15 mouse cellular contexts compared by ENCODE assay signal in genomic region chr1:21097001-21097989, GRCm38 (mm10). TPM values are rescaled to one million over a fixed set of nuclear protein-coding genes. Genes with fewer than 3 reads are reported as not detected.
DNase-seq lines count a peak whose midpoint lies in the region; TF ChIP-seq lines count a peak whose summit lies in the region.
"Had no signal": no experiment of that assay in that cellular context is flagged by ENCODE, and none has a peak within 500 bp of the region (broad histone marks: within the 10 kb centered on the region; RNA-seq: fewer than 3 reads in every experiment).

No protein-coding gene starts in this region.

- peaks cover 2% of the 10 kb centered on the region; the same call in 1 of the 2 replicates for H3K4me1 ChIP-seq in heart, adult 2 months (ENCODE audit: control insufficient read depth, insufficient read depth, low read length)

- no peak for TF ChIP-seq CTCF in heart, adult 2 months (IDR thresholded peaks at IDR 0.05)

- no peaks in the 10 kb centered on the region for H3K27me3 ChIP-seq in heart, adult 2 months (ENCODE audit: control insufficient read depth, insufficient read depth, low read length)
- H3K27me3 ChIP-seq: liver, embryonic 13.5 days; neural tube, embryonic 13.5 days had no signal

- peak; percentile 57 to 62 for DNase-seq in cerebellum, postnatal 10 days
- DNase-seq in cerebellum, adult 11 months, result no peak
- DNase-seq in heart, adult 2 months, result peak; percentile 39 to 55
- DNase-seq in heart, adult 8-10 months (ENCODE audit: low spot score), result no peak
- DNase-seq in lung, postnatal 10 days, result peak; percentile 13
- DNase-seq in lung, postnatal 14 days, result no peak
- DNase-seq in testis, postnatal 10 days (ENCODE audit: low spot score), result peak; percentile 51
- no peak for DNase-seq in kidney, postnatal 25 days
- DNase-seq: adrenal gland, adult 8-10 months; gastrocnemius, postnatal 36 days; kidney, adult 9 months; liver, embryonic 13.5 days; thymus, postnatal 36 days had no signal

- 79% methylated on average over 23 of the region's 23 CpGs for WGBS in heart, adult 2 months

- TF ChIP-seq EP300 in heart, adult 2 months (IDR thresholded peaks at IDR 0.05; ENCODE audit: insufficient read depth, low read depth, low read length), result no peak

- H3K79me2 ChIP-seq in heart, adult 2 months (replicated peaks; ENCODE audit: control insufficient read depth, insufficient read depth, low read length), result no peaks in the 10 kb centered on the region

- H3K27ac ChIP-seq in heart, adult 2 months, result no peak overlapping the region
- H3K27ac ChIP-seq: liver, embryonic 13.5 days; neural tube, embryonic 13.5 days had no signal

- intact Hi-C loops in heart, adult 2 months (cut with DNase I), result no loop called here

- TF ChIP-seq POLR2A in heart, adult 2 months (IDR thresholded peaks at IDR 0.05; ENCODE audit: insufficient read depth, low read depth, low read length), result no peak

- H3K4me3 ChIP-seq in heart, adult 2 months, result no peak overlapping the region
- H3K4me3 ChIP-seq: liver, embryonic 13.5 days; neural tube, embryonic 13.5 days had no signal

- H3K36me3 ChIP-seq in heart, adult 2 months (ENCODE audit: control insufficient read depth, insufficient read depth, low read length), result no peaks in the 10 kb centered on the region
- H3K36me3 ChIP-seq: G1E; liver, embryonic 13.5 days; neural tube, embryonic 13.5 days had no signal

- H3K9ac ChIP-seq in heart, adult 2 months (ENCODE audit: low read depth, low read length), result no peak overlapping the region
- H3K9ac ChIP-seq: liver, embryonic 13.5 days; neural tube, embryonic 13.5 days had no signal

RNA-seq across cellular contexts. Expression of gene Tram2, which starts 18.3 kb away (rescaled TPM):
- 1 to 10 TPM; 5.6 to 6.0 TPM for total RNA-seq in heart, adult 2 months (2021)
- 4.6 and 7.1 TPM in 2 replicates for polyA plus RNA-seq in heart, adult 2 months (2012; rRNA removed)
- 1 to 10 TPM; 4.3 to 5.8 (median 4.9) TPM for total RNA-seq in heart, adult 8-10 months (2022)

Comparison
In these comparisons a context has a peak if more than half of its experiments do, and no peak if none do; other contexts are left out.
1. DNase-seq: peak in cerebellum, postnatal 10 days (2 of 2), heart, adult 2 months (2 of 2), lung, postnatal 10 days (single experiment) and testis, postnatal 10 days (single experiment); none in cerebellum, adult 11 months (single experiment), heart, adult 8-10 months (single experiment), lung, postnatal 14 days (single experiment) and kidney, postnatal 25 days (0 of 2).